Mouse (Mus musculus) hindbrain, embryonic 11.5 days (tissue): ENCODE measurements at regions not wholly inside any gene's neighbourhood (a gene's known extent, or its start where the extent isn't known, plus 50 kb on each side); places are given as distances from the start of the nearest gene placed in this dataset.

ENCODE experiments used
- ATAC-seq: fragments of 200-750 bp; cut with Nextera tagmentation; 2 replicates; pipeline ENCODE4 v1.8.0; 2017; ENCODE audit warnings: mild to moderate bottlenecking, moderate TSS enrichment, moderate library complexity; ENCODE audit not compliant: low FRiP score
- DNase-seq: peaks from one replicate; pipeline ENCODE4 v3.0.0-alpha.2; 2015; ENCODE audit warnings: low spot score
- H3K27ac ChIP-seq: fragments of 300-500 bp; sonication (generic); 2 replicates; pipeline ENCODE4 v1.5.1; 2014; ENCODE audit warnings: mild to moderate bottlenecking, low read depth, low read length
- H3K27me3 ChIP-seq: fragments of 300-500 bp; sonication (generic); 2 replicates; pipeline ENCODE4 v1.6.1; 2014; ENCODE audit warnings: mild to moderate bottlenecking, low read length, moderate library complexity, mixed read lengths; ENCODE audit not compliant: control insufficient read depth, insufficient read depth
- H3K36me3 ChIP-seq: fragments of 300-500 bp; sonication (generic); 2 replicates; pipeline ENCODE4 v1.6.1; 2014; ENCODE audit warnings: mild to moderate bottlenecking, low read length, moderate library complexity, mixed read lengths; ENCODE audit not compliant: control insufficient read depth, insufficient read depth
- H3K4me1 ChIP-seq: fragments of 300-500 bp; sonication (generic); replicated peaks from 2 replicates; pipeline ENCODE4 v1.6.1; 2014; ENCODE audit warnings: low read length, mixed read lengths; ENCODE audit not compliant: control insufficient read depth, insufficient read depth
- H3K4me2 ChIP-seq: fragments of 300-500 bp; sonication (generic); replicated peaks from 2 replicates; pipeline ENCODE4 v1.6.1; 2014; ENCODE audit warnings: mild to moderate bottlenecking, low read depth, low read length
- H3K4me3 ChIP-seq: fragments of 300-500 bp; sonication (generic); 2 replicates; pipeline ENCODE4 v1.5.1; 2014; ENCODE audit warnings: low read depth, low read length
- H3K9ac ChIP-seq: fragments of 300-500 bp; sonication (generic); 2 replicates; pipeline ENCODE4 v1.6.1; 2014; ENCODE audit warnings: low read depth, low read length
- H3K9me3 ChIP-seq: fragments of 300-500 bp; sonication (generic); 2 replicates; pipeline ENCODE4 v1.6.1; 2016; ENCODE audit warnings: low read length; ENCODE audit not compliant: control insufficient read depth
- WGBS: fragments of 180-500 bp; shearing (Covaris S2); extraction: QIAGEN DNeasy Blood & Tissue Kit; methylation state at CpG from one replicate; pipeline ENCODE4 v1.1.7; 2014; 5-methylcytosine and 5-hydroxymethylcytosine counted together

- H3K27me3 ChIP-seq, result peaks cover 14% of the 10 kb centered on the region
Observed at GRCm38 (mm10) chr8:12004241-12004640, 164.0 kb downstream of the Tex29 start.

GRCm38 (mm10) chr8:12012769-12013168, 172.5 kb downstream of the Tex29 start:
- no peaks in the 10 kb centered on the region for H3K36me3 ChIP-seq
- no peaks in the 10 kb centered on the region for H3K9me3 ChIP-seq
- no peaks in the 10 kb centered on the region for H3K4me1 ChIP-seq
- H3K27me3 ChIP-seq, result peaks cover 3% of the 10 kb centered on the region; the same call in 1 of the 2 replicates
- H3K9ac ChIP-seq, result no peak overlapping the region
- 88% methylated on average over 3 of the region's 3 CpGs for WGBS
- no peak overlapping the region for H3K4me3 ChIP-seq
- H3K27ac ChIP-seq, result no peak overlapping the region
- DNase-seq (no peak), ATAC-seq (no peak)
- no peak overlapping the region for H3K4me2 ChIP-seq

More at GRCm38 (mm10) chr8:12004241-12004640, 164.0 kb downstream of the Tex29 start:
- no peak for ATAC-seq
- Histone ChIP-seq H3K36me3 (no peaks in the 10 kb centered on the region), H3K9ac (no peak overlapping the region), H3K4me2 (no peak overlapping the region), H3K27ac (no peak overlapping the region), H3K4me1 (no peaks in the 10 kb centered on the region), H3K9me3 (no peaks in the 10 kb centered on the region), H3K4me3 (no peak overlapping the region)
- 84% methylated on average over 7 of the region's 7 CpGs for WGBS
- DNase-seq, result no peak

GRCm38 (mm10) chr8:12017750-12018149, 177.5 kb downstream of the Tex29 start:
- DNase-seq, result no peak
- Histone ChIP-seq H3K4me3 (no peak overlapping the region), H3K36me3 (no peaks in the 10 kb centered on the region), H3K4me2 (no peak overlapping the region), H3K9me3 (no peaks in the 10 kb centered on the region), H3K4me1 (no peaks in the 10 kb centered on the region), H3K27ac (no peak overlapping the region), H3K27me3 (0 out of 2 replicates have a peak, but pooled peaks cover 2% of the 10 kb centered on the region), H3K9ac (no peak overlapping the region)
- 87% methylated on average over 7 of the region's 7 CpGs for WGBS
- ATAC-seq, result no peak

- Histone ChIP-seq H3K9me3 (no peaks in the 10 kb centered on the region), H3K4me2 (no peak overlapping the region), H3K36me3 (no peaks in the 10 kb centered on the region), H3K4me3 (no peak overlapping the region), H3K4me1 (no peaks in the 10 kb centered on the region), H3K27me3 (0 out of 2 replicates have a peak, but pooled peaks cover 2% of the 10 kb centered on the region), H3K27ac (no peak overlapping the region), H3K9ac (no peak overlapping the region)
- 94% methylated on average over 9 of the region's 9 CpGs for WGBS
- DNase-seq, result no peak
- no peak for ATAC-seq
Observed at GRCm38 (mm10) chr8:12019272-12019671, 179.0 kb downstream of the Tex29 start.

- DNase-seq, result no peak
- Histone ChIP-seq H3K9me3 (no peaks in the 10 kb centered on the region), H3K9ac (no peak overlapping the region), H3K27ac (no peak overlapping the region), H3K27me3 (0 out of 2 replicates have a peak, but pooled peaks cover 1% of the 10 kb centered on the region), H3K4me3 (no peak overlapping the region), H3K4me1 (no peaks in the 10 kb centered on the region), H3K4me2 (no peak overlapping the region), H3K36me3 (no peaks in the 10 kb centered on the region)
- no peak for ATAC-seq
- WGBS, result 84% methylated on average over 4 of the region's 4 CpGs
Observed at GRCm38 (mm10) chr8:12023669-12024390, 183.6 kb downstream of the Tex29 start.

GRCm38 (mm10) chr8:12030363-12031116, 190.3 kb downstream of the Tex29 start:
- ATAC-seq, result peak; percentile 95
- Histone ChIP-seq H3K36me3 (no peaks in the 10 kb centered on the region), H3K27me3 (peaks cover 2% of the 10 kb centered on the region; the same call in 1 of the 2 replicates), H3K4me1 (no peaks in the 10 kb centered on the region), H3K9me3 (no peaks in the 10 kb centered on the region), H3K9ac (no peak overlapping the region), H3K4me2 (no peak overlapping the region), H3K27ac (no peak overlapping the region), H3K4me3 (no peak overlapping the region)
- DNase-seq, result peak; percentile 58
- 59% methylated on average over 22 of the region's 22 CpGs for WGBS

- Histone ChIP-seq H3K9ac (no peak overlapping the region), H3K36me3 (no peaks in the 10 kb centered on the region), H3K4me2 (no peak overlapping the region), H3K27me3 (peaks cover 2% of the 10 kb centered on the region; the same call in 1 of the 2 replicates), H3K4me3 (no peak overlapping the region), H3K27ac (no peak overlapping the region), H3K9me3 (no peaks in the 10 kb centered on the region), H3K4me1 (no peaks in the 10 kb centered on the region)
- 82% methylated on average over 3 of the region's 3 CpGs for WGBS
- no peak for ATAC-seq
- DNase-seq, result no peak
Observed at GRCm38 (mm10) chr8:12031796-12032195, 191.5 kb downstream of the Tex29 start.

GRCm38 (mm10) chr8:12032386-12032785, 192.1 kb downstream of the Tex29 start:
- Histone ChIP-seq H3K27me3 (peaks cover 2% of the 10 kb centered on the region; the same call in 1 of the 2 replicates), H3K27ac (no peak overlapping the region), H3K9ac (no peak overlapping the region), H3K36me3 (no peaks in the 10 kb centered on the region), H3K4me3 (no peak overlapping the region), H3K4me1 (no peaks in the 10 kb centered on the region), H3K4me2 (no peak overlapping the region), H3K9me3 (no peaks in the 10 kb centered on the region)
- WGBS, result 89% methylated on average over 3 of the region's 3 CpGs
- ATAC-seq, result no peak
- DNase-seq, result no peak
